Mouse (Mus musculus) kidney, adult 10 weeks (tissue): ENCODE measurements around the gene Sgf29. TPM values are rescaled to one million over a fixed set of nuclear protein-coding genes. Genes with fewer than 3 reads are reported as not detected.

Experiments
- polyA plus RNA-seq: library from polyadenylated mRNA; stranded (reverse); fragments of 350-450 nt; fragmentation: Illumina TruSeq; extraction: RNeasy Lipid Tissue Mini Kit (QIAGEN cat#74804); gene quantifications from one replicate; pipeline ENCODE4 v1.2.3, GENCODE M21; 2014; ENCODE audit warnings: low read depth, low replicate concordance

Sgf29 gene
- polyA plus RNA-seq = 1.2 TPM

DNA sequence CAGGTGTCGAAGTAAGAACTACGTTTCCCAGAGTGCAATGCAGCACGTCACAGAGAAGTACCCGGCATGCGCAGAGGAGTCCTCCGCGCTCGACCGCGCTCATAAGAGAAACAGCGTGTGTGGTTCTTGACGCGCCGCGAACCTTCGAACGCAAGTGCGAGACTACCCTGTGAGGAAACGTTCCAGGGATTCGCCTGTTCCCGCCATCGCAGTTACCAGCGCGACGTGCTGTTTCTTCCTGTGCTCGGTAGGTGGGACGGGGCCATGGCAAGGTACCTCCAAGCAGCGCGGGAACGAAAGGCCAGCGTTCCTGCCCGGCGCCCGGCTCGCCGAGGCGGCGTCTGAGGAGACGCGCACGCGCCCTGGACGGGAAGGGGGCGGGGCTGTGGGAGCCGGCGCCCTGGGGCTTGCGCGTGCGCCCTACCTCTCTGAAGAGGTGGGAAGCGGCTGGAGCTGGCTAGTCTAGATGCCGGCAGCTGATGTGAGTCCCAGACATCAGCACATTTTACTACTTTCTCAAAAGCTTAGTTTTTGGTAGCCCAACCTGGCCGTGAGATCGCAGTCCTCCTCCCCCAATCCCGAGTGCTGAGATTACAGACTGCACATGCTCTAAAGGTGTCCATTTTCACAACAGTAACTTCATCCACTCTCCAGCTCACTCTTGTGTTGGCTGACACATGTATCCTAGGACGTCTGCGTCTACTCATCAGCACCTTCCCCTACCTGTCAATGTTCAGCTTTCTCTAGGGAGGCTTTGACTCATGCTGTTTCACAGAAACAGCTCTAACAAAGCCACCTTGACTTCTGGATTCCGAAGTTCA lies at the start of gene Sgf29:
Sgf29 (plus strand) TSS at position 79 of the 821 bp plus-strand sequence.

GRCm38 (mm10) chr7:126630824-126631518 lies 18.1 kb upstream of the Sgf29 start, which contains the start of gene Nupr1:
TSS of gene Nupr1 (minus strand) at chr7:126630861.

GRCm38 (mm10) chr7:126676207-126676606 lies 27.1 kb downstream of the Sgf29 start, which contains the start of gene Sult1a1:
TSS of gene Sult1a1 (minus strand) at chr7:126676432.

DNA sequence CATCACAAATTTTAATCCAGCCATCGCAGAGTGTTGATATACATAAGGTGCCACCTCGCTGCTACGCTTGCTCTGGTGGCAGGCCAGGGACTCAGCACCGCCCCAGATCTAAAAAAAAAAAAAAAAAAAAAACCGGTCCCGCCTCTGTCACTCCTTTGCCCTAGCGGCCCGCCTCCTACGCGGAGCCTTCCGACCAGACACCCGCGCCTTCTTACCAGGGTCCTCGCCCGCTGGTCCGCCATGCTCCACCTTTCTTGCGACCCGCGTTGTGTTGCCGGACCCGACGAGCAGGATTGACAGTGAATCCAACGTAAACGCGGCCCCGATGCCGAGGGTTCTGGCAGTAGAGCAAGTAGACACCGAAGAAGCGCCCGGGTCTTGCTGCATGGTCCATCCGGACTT lies 46.1 kb downstream of the Sgf29 start, which contains the start of gene Bola2:
Bola2 (plus strand) TSS at position 192 of the 402 bp plus-strand sequence.

GRCm38 (mm10) chr7:126695631-126696207 lies 46.6 kb downstream of the Sgf29 start, which contains the start of gene Slx1b:
TSS of gene Slx1b (minus strand) at chr7:126695784.

DNA sequence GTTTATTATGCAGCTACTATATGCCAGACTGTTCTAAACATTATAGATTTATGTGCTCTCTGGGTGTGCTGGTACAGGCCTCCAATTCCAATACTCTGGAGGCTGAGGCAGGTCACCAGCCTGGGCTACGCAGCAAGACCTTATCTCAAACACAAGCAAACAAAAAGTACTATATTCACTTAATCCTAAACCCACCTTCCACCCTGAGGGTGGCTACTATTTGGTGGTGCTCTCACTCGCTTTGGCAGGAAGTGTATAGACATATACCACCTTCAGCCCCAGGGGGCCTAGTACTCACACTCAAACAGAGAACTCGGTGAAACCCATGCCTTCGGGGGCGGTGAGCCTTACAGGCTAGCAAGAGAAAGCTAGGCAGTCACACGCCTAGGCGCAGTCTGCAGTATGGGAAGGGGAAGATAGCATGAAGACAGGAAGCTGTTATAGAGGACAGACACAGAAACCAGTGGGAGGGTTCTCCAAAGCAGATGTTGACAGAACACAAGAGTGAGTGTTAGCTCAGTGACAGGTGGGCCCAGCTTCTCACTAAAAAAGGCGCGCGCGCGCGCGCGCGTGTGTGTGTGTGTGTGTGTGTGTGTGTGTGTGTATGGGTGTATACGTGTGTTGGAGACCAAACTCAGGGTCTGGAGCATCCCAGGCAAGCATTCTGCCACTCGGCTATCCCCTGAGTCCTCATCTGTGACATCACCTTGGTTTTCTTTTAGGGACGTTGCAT lies 58.5 kb downstream of the Sgf29 start, which contains the start of gene Coro1a:
Coro1a (minus strand) TSS at position 346 of the 733 bp plus-strand sequence.

Other genes starting within 250 kb of the Sgf29 start
- gene Cd19, start 234.4 kb upstream of the Sgf29 start, polyA plus RNA-seq = not detected
- gene Rabep2, start 220.6 kb upstream of the Sgf29 start, polyA plus RNA-seq = 0.85 TPM
- gene Atp2a1, start 186.2 kb upstream of the Sgf29 start, polyA plus RNA-seq = not detected
- 0.65 TPM for gene Sh2b1, start 173.9 kb upstream of the Sgf29 start, polyA plus RNA-seq
- gene Tufm, start 161.9 kb upstream of the Sgf29 start, polyA plus RNA-seq = 6.3 TPM
- gene Atxn2l, start 145.9 kb upstream of the Sgf29 start, polyA plus RNA-seq = 17.8 TPM
- gene Eif3c, start 82.9 kb upstream of the Sgf29 start, polyA plus RNA-seq = 233 TPM
- gene Apobr, start 64.4 kb upstream of the Sgf29 start, polyA plus RNA-seq = not detected
- 1.7 TPM for gene Cln3, start 63.5 kb upstream of the Sgf29 start, polyA plus RNA-seq
- not detected for gene Il27, start 54.4 kb upstream of the Sgf29 start, polyA plus RNA-seq
- 5.7 TPM for gene Nupr1, start 18.4 kb upstream of the Sgf29 start, polyA plus RNA-seq
- gene Sult1a1, start 27.1 kb downstream of the Sgf29 start, polyA plus RNA-seq = 62.2 TPM
- gene Bola2, start 46.1 kb downstream of the Sgf29 start, polyA plus RNA-seq = 0.16 TPM
- 1.0 TPM for gene Slx1b, start 46.5 kb downstream of the Sgf29 start, polyA plus RNA-seq
- gene Coro1a, start 58.5 kb downstream of the Sgf29 start, polyA plus RNA-seq = 4.4 TPM
- gene Mapk3, start 110.3 kb downstream of the Sgf29 start, polyA plus RNA-seq = 6.5 TPM
- gene Gdpd3, start 117.0 kb downstream of the Sgf29 start, polyA plus RNA-seq = 9.9 TPM
- 13.0 TPM for gene Ypel3, start 127.6 kb downstream of the Sgf29 start, polyA plus RNA-seq
- gene Tbx6, start 132.2 kb downstream of the Sgf29 start, polyA plus RNA-seq = not detected
- 29.0 TPM for gene Ppp4c, start 143.2 kb downstream of the Sgf29 start, polyA plus RNA-seq
- not detected for gene Fam57b, start 148.4 kb downstream of the Sgf29 start, polyA plus RNA-seq
- not detected for gene 4930451I11Rik, start 182.3 kb downstream of the Sgf29 start, polyA plus RNA-seq
- not detected for gene Doc2a, start 198.1 kb downstream of the Sgf29 start, polyA plus RNA-seq
- gene Hirip3, start 212.7 kb downstream of the Sgf29 start, polyA plus RNA-seq = 10.3 TPM
- 10.2 TPM for gene Ino80e, start 213.1 kb downstream of the Sgf29 start, polyA plus RNA-seq
- 6.5 TPM for gene Taok2, start 235.4 kb downstream of the Sgf29 start, polyA plus RNA-seq